Mouse (Mus musculus): ENCODE data around the gene Ankrd23. TPM values are rescaled to one million over a fixed set of nuclear protein-coding genes. Genes with fewer than 3 reads are reported as not detected.

Gene Ankrd23
- polyA plus RNA-seq, 1 experiment from 2014 or later = 7.3 TPM

- H3K4me3 ChIP-seq (ENCODE audit: low read depth, low read length) = no peak overlapping the region
- H3K4me1 ChIP-seq (ENCODE audit: control insufficient read depth, insufficient read depth, low read length) = peaks cover 40% of the 10 kb centered on the region
- H3K36me3 ChIP-seq (ENCODE audit: control insufficient read depth, insufficient read depth, low read length) = peaks cover 36% of the 10 kb centered on the region
- ATAC-seq (ENCODE audit: insufficient number of reproducible peaks, low FRiP score, low TSS enrichment, low read depth) (no peak), DNase-seq (ENCODE audit: low spot score) (no peak)
- no peak overlapping the region for H3K27ac ChIP-seq (replicated peaks; ENCODE audit: low read depth, low read length)
- H3K9me3 ChIP-seq (ENCODE audit: control insufficient read depth, low read length) = no peaks in the 10 kb centered on the region
- no peak overlapping the region for H3K9ac ChIP-seq (ENCODE audit: low read length)
- no peaks in the 10 kb centered on the region for H3K27me3 ChIP-seq (ENCODE audit: control insufficient read depth, insufficient read depth, low read length)
- WGBS = 92% methylated on average over 16 of the region's 16 CpGs
- no peak overlapping the region for H3K4me2 ChIP-seq (ENCODE audit: low read depth, severe bottlenecking)
Observed at GRCm38 (mm10) chr1:36552506-36552905, 15.8 kb upstream of the Ankrd23 start.

GRCm38 (mm10) chr1:36551904-36552303 is 15.2 kb upstream of the Ankrd23 start:
- Histone ChIP-seq H3K4me3 (ENCODE audit: low read depth, low read length) (no peak overlapping the region), H3K27me3 (ENCODE audit: control insufficient read depth, insufficient read depth, low read length) (no peaks in the 10 kb centered on the region), H3K9ac (ENCODE audit: low read length) (no peak overlapping the region), H3K4me2 (ENCODE audit: low read depth, severe bottlenecking) (no peak overlapping the region), H3K4me1 (ENCODE audit: control insufficient read depth, insufficient read depth, low read length) (peaks cover 42% of the 10 kb centered on the region), H3K27ac (replicated peaks; ENCODE audit: low read depth, low read length) (no peak overlapping the region), H3K9me3 (ENCODE audit: control insufficient read depth, low read length) (no peaks in the 10 kb centered on the region), H3K36me3 (ENCODE audit: control insufficient read depth, insufficient read depth, low read length) (peaks cover 36% of the 10 kb centered on the region)
- no peak for ATAC-seq (ENCODE audit: insufficient number of reproducible peaks, low FRiP score, low TSS enrichment, low read depth)
- 87% methylated on average over 17 of the region's 17 CpGs for WGBS
- no peak for DNase-seq (ENCODE audit: low spot score)

- H3K9me3 ChIP-seq (ENCODE audit: control insufficient read depth, low read length) = no peaks in the 10 kb centered on the region
- H3K9ac ChIP-seq (ENCODE audit: low read length) = no peak overlapping the region
- H3K36me3 ChIP-seq (ENCODE audit: control insufficient read depth, insufficient read depth, low read length) = peaks cover 36% of the 10 kb centered on the region
- 81% methylated on average over 20 of the region's 20 CpGs for WGBS
- H3K27me3 ChIP-seq (ENCODE audit: control insufficient read depth, insufficient read depth, low read length) = no peaks in the 10 kb centered on the region
- no peak overlapping the region for H3K27ac ChIP-seq (replicated peaks; ENCODE audit: low read depth, low read length)
- no peak overlapping the region for H3K4me3 ChIP-seq (ENCODE audit: low read depth, low read length)
- no peak overlapping the region for H3K4me2 ChIP-seq (ENCODE audit: low read depth, severe bottlenecking)
- peaks cover 41% of the 10 kb centered on the region for H3K4me1 ChIP-seq (ENCODE audit: control insufficient read depth, insufficient read depth, low read length)
- ATAC-seq (ENCODE audit: insufficient number of reproducible peaks, low FRiP score, low TSS enrichment, low read depth) (no peak), DNase-seq (ENCODE audit: low spot score) (no peak)
Observed at GRCm38 (mm10) chr1:36550075-36550863, 13.6 kb upstream of the Ankrd23 start.

DNA sequence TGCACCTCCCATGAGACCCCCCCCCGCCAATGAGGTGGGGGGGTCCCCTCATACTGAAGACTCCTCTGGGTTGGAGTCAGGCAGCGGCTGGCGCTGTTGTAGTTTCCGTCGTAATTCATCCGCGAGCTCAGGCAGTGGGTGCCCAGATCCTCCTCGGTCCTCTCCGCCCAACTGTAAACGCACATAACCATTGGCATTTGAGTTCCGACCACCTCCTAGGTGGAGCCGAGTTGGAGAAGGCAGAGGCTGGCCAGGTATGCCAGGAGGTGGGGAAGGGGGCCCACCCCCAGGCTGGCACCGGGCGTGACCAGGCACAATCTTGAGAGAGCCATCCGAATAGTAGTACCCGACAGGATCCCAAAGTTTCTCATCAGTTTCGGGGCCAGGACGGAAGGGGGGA is 12.8 kb upstream of the Ankrd23 start:
- Histone ChIP-seq H3K9ac (ENCODE audit: low read length) (no peak overlapping the region), H3K4me1 (ENCODE audit: control insufficient read depth, insufficient read depth, low read length) (peaks cover 34% of the 10 kb centered on the region), H3K4me2 (ENCODE audit: low read depth, severe bottlenecking) (0 out of 2 replicates have a peak overlapping the region, but pooled peaks have one; percentile 7), H3K27ac (replicated peaks; ENCODE audit: low read depth, low read length) (no peak overlapping the region; the same call in 1 of the 2 replicates), H3K9me3 (ENCODE audit: control insufficient read depth, low read length) (no peaks in the 10 kb centered on the region), H3K36me3 (ENCODE audit: control insufficient read depth, insufficient read depth, low read length) (peaks cover 33% of the 10 kb centered on the region), H3K4me3 (ENCODE audit: low read depth, low read length) (no peak overlapping the region), H3K27me3 (ENCODE audit: control insufficient read depth, insufficient read depth, low read length) (no peaks in the 10 kb centered on the region)
- ATAC-seq (ENCODE audit: insufficient number of reproducible peaks, low FRiP score, low TSS enrichment, low read depth) (no peak), DNase-seq (ENCODE audit: low spot score) (no peak)
- 77% methylated on average over 18 of the region's 18 CpGs for WGBS

- H3K27me3 ChIP-seq (ENCODE audit: control insufficient read depth, insufficient read depth, low read length) = no peaks in the 10 kb centered on the region
- 0 out of 2 replicates have a peak overlapping the region, but pooled peaks have one; percentile 7 for H3K4me2 ChIP-seq (ENCODE audit: low read depth, severe bottlenecking)
- no peak overlapping the region for H3K4me3 ChIP-seq (ENCODE audit: low read depth, low read length)
- H3K9me3 ChIP-seq (ENCODE audit: control insufficient read depth, low read length) = no peaks in the 10 kb centered on the region
- peaks cover 30% of the 10 kb centered on the region for H3K36me3 ChIP-seq (ENCODE audit: control insufficient read depth, insufficient read depth, low read length)
- H3K4me1 ChIP-seq (ENCODE audit: control insufficient read depth, insufficient read depth, low read length) = peaks cover 28% of the 10 kb centered on the region
- DNase-seq (ENCODE audit: low spot score) (no peak), ATAC-seq (ENCODE audit: insufficient number of reproducible peaks, low FRiP score, low TSS enrichment, low read depth) (no peak)
- WGBS = 50% methylated on average over 8 of the region's 8 CpGs
- H3K27ac ChIP-seq (replicated peaks; ENCODE audit: low read depth, low read length) = no peak overlapping the region; the same call in 1 of the 2 replicates
- no peak overlapping the region for H3K9ac ChIP-seq (ENCODE audit: low read length)
Observed at GRCm38 (mm10) chr1:36548771-36549170, 12.1 kb upstream of the Ankrd23 start.

GRCm38 (mm10) chr1:36547981-36548598 is 11.4 kb upstream of the Ankrd23 start:
- WGBS = 42% methylated on average over 9 of the region's 9 CpGs
- H3K27ac ChIP-seq (replicated peaks; ENCODE audit: low read depth, low read length) = peak overlapping the region; percentile 53
- DNase-seq (ENCODE audit: low spot score) (no peak), ATAC-seq (ENCODE audit: insufficient number of reproducible peaks, low FRiP score, low TSS enrichment, low read depth) (no peak)
- no peaks in the 10 kb centered on the region for H3K27me3 ChIP-seq (ENCODE audit: control insufficient read depth, insufficient read depth, low read length)
- H3K9ac ChIP-seq (ENCODE audit: low read length) = no peak overlapping the region
- peaks cover 25% of the 10 kb centered on the region for H3K36me3 ChIP-seq (ENCODE audit: control insufficient read depth, insufficient read depth, low read length)
- no peaks in the 10 kb centered on the region for H3K9me3 ChIP-seq (ENCODE audit: control insufficient read depth, low read length)
- H3K4me2 ChIP-seq (ENCODE audit: low read depth, severe bottlenecking) = no peak overlapping the region
- peaks cover 28% of the 10 kb centered on the region for H3K4me1 ChIP-seq (ENCODE audit: control insufficient read depth, insufficient read depth, low read length)
- no peak overlapping the region for H3K4me3 ChIP-seq (ENCODE audit: low read depth, low read length)

DNA sequence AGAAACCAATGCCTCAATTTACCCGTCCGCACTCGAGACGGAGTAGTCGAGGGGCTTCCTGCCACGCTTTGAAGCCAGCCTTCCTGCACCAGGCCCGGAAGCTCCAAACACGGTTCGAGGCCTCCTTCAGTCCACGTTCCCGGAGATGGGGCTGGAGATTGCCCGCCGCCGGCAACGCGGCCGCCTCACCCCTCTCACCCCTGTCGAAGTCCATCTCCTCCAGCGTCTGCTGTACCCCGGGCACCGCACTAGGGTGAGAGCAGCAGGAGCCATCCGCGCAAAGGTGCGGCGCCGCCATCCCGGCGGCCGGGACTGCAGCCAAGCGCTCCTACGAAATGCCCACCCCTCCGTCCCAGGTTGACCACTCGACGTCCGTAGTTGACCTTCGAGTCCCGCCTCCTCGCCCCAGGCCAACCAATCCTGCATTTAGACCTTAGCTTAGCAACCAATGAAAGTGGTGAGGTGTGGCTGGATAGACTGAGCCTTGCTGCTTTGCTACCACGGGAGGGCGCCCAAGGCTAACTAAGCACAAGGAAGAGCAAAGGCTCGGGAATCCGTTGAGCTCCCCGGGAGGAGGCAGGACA is 10.3 kb upstream of the Ankrd23 start, which contains the start of gene Ankrd39:
Gene Ankrd39 (minus strand): TSS at position 558 of the 584 bp plus-strand sequence.
- H3K27me3 ChIP-seq (ENCODE audit: control insufficient read depth, insufficient read depth, low read length) = no peaks in the 10 kb centered on the region
- H3K9ac ChIP-seq (ENCODE audit: low read length) = peak within 1 kb of the TSS; percentile 78
- H3K9me3 ChIP-seq (ENCODE audit: control insufficient read depth, low read length) = no peaks in the 10 kb centered on the region
- peak within 1 kb of the TSS; percentile 68 for H3K4me3 ChIP-seq (ENCODE audit: low read depth, low read length)
- WGBS = under 1% methylated on average over 43 of the region's 43 CpGs
- peaks cover 28% of the 10 kb centered on the region for H3K4me1 ChIP-seq (ENCODE audit: control insufficient read depth, insufficient read depth, low read length)
- peak; percentile 97 for DNase-seq (ENCODE audit: low spot score)
- peak within 1 kb of the TSS; percentile 56 for H3K27ac ChIP-seq (replicated peaks; ENCODE audit: low read depth, low read length)
- peak; percentile 93 for ATAC-seq (ENCODE audit: insufficient number of reproducible peaks, low FRiP score, low TSS enrichment, low read depth)
- H3K4me2 ChIP-seq (ENCODE audit: low read depth, severe bottlenecking) = peak within 1 kb of the TSS; percentile 69
- H3K36me3 ChIP-seq (ENCODE audit: control insufficient read depth, insufficient read depth, low read length) = peaks cover 17% of the 10 kb centered on the region; the same call in 1 of the 2 replicates

DNA sequence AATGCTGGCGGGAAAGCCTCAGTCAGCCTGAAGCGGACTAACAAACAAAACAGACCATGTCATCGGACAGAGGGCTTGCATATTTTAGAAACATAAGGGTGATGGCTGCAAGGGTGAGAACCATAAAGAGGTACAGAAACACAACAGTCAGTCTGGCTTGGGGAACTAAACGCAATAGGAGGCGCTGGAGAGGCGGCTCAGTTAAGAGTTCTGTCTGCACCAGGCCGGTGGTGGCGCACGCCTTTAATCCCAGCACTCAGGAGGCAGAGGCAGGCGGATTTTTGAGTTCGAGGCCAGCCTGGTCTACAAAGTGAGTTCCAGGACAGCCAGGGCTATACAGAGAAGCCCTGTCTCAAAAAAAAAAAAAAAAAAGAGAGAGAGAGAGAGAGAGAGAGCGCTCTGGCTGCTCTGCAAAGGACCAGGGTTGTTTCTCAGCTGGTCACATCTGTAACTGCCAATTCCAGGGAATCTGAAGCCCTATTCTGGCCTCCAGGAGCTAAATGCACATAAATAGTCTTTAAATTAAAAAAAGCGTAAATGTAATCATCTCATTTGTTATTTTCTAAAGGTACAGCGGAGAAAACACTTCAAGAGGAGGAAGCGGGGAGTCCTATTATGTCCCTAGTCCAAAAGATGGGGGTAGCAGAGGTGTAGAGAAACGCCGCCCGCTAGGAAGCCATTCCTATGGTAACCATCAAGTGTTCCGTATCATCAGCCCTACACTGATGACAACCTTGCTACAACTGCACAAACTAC is 9.3 kb upstream of the Ankrd23 start:
- 77% methylated on average over 19 of the region's 19 CpGs for WGBS
- Histone ChIP-seq H3K9ac (ENCODE audit: low read length) (peak overlapping the region; percentile 78; the same call in 1 of the 2 replicates), H3K4me1 (ENCODE audit: control insufficient read depth, insufficient read depth, low read length) (peaks cover 28% of the 10 kb centered on the region), H3K4me3 (ENCODE audit: low read depth, low read length) (peak overlapping the region; percentile 68), H3K27ac (replicated peaks; ENCODE audit: low read depth, low read length) (no peak overlapping the region), H3K9me3 (ENCODE audit: control insufficient read depth, low read length) (no peaks in the 10 kb centered on the region), H3K36me3 (ENCODE audit: control insufficient read depth, insufficient read depth, low read length) (peaks cover 20% of the 10 kb centered on the region; the same call in 1 of the 2 replicates), H3K4me2 (ENCODE audit: low read depth, severe bottlenecking) (peak overlapping the region; percentile 69), H3K27me3 (ENCODE audit: control insufficient read depth, insufficient read depth, low read length) (no peaks in the 10 kb centered on the region)
- DNase-seq (ENCODE audit: low spot score) (no peak), ATAC-seq (ENCODE audit: insufficient number of reproducible peaks, low FRiP score, low TSS enrichment, low read depth) (no peak)

All from limb, embryonic 11.5 days (tissue).